Mouse (Mus musculus): ENCODE results near the gene Gm17509. TPM values are rescaled to one million over a fixed set of nuclear protein-coding genes. Genes with fewer than 3 reads are reported as not detected.
A peak's percentile ranks its signal among the peaks of the same experiment; 100 is the strongest.

Gene Gm17509
- total RNA-seq (2021) = under 1 TPM; 0.82 to 0.87 TPM

DNA sequence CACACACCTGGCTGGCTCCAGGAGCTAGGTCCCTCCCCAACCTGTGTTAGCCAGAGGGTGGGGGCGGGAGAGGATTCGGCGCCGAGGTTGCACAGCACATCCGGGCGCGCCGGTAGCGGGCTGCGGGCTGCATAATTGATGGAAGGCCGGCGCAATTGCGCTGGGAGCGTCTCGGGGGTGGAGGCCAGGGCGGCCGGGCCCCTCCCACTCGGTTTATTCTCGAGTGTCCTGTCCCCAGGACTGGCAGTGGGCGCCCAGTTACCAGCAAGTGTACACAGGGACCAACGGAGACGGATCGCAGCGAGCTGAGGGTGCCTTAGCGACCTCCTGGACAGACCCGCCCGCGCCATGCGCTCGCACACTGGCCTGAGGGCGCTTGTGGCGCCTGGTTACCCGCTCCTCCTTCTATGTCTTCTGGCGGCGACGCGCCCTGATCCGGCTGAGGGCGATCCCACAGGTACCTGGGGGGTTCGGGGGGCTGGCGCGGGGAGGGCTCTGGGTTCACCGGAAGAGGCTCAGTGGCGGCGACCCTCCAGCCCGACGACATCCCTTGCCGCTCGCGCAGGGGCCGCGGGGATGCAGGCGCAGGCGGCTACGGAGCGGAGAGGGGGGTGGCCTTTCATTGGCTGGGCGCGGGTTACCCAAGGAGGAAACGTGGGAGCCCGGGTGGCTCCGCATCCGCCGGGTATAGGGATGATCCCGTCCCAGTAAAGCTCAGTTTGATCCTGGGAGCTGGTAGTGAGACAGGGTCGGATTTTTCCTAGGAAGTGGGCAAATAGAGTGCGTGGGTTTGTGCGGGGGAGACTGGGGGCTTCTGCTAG is at the start of gene Gm17509:
TSS of gene Gm17509 (minus strand) at position 575 of the 821 bp plus-strand sequence.
- intact Hi-C loops (cut with DNase I) = no loop called here
- peak; percentile 72 for DNase-seq

DNA sequence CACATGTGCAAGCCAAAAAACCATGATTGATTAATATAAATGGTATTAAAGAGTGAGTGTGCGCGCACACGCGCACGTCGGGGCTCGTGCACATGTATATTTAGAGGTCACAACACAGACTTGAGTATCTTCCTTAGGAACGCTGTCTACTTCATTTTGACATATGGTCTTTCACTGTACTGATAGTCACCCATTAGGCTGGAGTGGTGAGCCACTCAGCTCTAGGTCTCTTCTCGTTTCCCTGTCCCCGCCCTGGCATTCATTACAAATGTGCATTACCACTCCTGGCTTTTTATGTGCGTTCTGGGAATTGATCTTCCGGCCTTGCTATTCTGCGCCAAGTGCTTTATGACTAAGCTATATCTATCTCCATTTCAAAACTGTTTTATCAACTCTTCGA is 47.1 kb upstream of the Gm17509 start:
- intact Hi-C loops (cut with DNase I) = no loop called here

DNA sequence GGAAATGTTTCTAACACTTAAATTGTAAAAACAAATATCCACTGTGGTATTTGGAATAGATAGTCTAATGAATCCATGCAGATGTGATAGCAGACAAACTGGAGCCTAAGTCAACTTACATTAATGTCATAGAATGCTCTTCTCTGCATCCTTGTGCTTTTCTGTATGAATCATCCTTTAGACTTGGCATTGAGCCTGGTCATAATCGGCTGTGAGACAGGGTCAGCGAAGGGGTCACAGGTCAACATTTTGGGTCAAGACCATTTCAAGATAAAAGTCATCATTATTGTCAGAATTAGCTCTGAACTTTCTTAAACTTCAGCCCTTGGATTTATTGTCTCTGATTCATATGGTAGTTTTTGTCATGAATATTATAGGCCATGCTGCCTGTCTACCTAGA is 45.3 kb upstream of the Gm17509 start:
- intact Hi-C loops (cut with DNase I) = no loop called here
- DNase-seq = no peak

More for the DNA sequence above, 47.1 kb upstream of the Gm17509 start:
- no peak for DNase-seq

DNA sequence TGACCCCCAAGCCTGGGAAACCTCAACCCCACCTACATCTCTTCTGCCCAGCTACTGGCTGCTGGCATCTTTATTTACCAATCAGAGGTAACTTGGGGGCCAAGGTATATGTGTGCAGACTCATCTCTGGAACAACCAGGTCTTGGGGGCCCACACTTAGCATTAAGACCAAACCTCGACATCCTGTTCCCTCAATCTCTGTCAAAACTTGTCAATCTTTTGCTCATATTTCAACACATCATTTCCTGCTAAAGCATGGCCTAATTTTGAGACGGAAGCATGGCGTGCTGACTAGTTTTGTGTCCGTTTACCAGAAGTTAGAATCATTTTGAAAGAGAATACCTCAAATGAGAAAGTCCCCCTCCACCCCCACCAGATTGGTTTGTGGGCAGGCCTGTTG is 39.8 kb upstream of the Gm17509 start:
- intact Hi-C loops (cut with DNase I) = no loop called here
- no peak for DNase-seq

DNA sequence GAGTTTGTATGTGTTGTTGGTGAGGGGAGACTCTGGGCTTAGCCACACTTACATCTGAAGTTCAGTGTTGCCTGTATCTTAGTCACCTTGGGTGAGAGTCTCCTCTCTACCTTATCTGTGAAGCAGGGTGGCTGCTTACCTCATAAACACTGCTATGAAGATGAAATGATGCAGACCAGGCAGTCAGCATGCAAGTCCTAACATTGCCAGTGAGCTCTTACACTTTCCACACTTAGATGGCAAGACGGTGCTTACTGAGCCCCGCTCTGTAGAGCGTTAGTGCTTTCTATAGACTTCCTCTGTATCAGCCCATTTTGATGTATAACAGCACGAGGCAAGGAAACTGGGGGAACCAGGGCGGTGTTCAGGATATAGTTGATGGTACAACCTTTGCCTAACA is 21.7 kb upstream of the Gm17509 start:
- no peak for DNase-seq
- intact Hi-C loops (cut with DNase I) = no loop called here

DNA sequence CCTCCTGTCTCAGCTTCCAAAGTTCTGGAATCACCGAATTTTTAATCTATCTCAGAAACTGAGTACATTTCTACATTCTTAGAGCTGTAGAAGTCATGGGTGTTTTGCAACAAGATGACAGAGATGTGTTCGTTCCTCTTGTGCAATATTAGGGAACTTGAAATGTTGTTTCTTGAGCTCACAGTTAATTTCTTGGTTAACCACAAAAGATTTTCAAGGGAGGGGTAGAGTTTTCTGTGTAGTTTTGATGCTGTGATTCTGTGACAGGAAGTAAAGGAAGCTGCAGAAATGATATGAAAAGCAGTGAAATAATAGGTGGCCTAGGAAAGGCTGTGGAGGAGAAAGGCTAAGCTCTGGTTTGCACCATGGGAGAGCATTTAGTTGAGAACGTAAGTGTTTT is 21.2 kb upstream of the Gm17509 start:
- intact Hi-C loops (cut with DNase I) = no loop called here
- no peak for DNase-seq

DNA sequence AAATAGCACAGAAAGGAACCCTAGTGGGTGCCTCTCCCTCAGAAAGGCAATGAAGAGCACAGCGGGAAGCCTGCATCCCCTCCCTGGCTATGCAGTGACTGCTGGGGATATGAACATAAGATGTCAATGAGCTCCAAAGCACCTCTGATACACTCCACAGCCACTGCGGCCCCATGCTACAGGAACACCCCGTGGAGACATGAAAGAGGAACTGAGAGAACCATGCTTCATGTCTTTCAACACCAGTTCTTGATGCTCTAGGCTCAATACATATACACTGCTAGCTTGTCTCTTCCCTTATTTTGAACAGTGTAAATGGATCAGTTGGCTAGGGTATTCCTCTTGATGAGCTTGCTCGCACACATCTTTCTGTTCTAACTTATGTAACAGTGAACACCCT is 16.2 kb upstream of the Gm17509 start:
- intact Hi-C loops (cut with DNase I) = no loop called here
- DNase-seq = no peak

DNA sequence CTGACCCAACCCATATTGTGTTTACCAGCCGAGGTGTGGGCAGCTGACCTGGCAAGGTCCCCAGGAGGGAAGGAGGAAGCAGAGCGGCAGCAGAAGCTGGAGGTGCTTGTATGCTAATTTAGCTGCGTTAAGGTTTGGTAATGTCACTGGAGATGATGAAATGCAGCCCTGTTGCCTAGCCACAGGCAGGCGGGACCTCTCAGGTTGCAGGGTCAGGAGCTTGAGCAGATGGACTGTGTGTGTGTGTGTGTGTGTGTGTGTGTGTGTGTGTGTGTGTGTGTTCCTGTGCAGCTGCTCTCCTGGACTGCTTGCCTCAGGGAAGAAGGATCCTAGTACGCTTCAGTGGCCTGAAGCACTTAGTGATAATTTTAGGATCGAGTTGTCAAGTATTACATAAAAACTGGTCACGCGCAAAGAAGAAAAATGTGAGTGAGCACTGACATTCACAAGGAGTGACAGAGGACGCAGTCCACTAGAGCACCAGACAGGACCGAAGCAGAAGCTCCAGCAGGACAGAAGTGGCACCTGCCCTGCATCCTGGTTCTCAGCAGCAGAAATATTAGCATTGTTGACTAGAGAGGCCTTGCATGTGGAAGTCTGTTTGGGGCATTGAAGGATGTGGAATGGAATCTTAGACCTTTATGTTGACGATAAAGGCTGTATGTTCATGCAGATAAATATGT is 14.8 kb upstream of the Gm17509 start:
- peak; percentile 25 for DNase-seq
- intact Hi-C loops (cut with DNase I) = no loop called here

DNA sequence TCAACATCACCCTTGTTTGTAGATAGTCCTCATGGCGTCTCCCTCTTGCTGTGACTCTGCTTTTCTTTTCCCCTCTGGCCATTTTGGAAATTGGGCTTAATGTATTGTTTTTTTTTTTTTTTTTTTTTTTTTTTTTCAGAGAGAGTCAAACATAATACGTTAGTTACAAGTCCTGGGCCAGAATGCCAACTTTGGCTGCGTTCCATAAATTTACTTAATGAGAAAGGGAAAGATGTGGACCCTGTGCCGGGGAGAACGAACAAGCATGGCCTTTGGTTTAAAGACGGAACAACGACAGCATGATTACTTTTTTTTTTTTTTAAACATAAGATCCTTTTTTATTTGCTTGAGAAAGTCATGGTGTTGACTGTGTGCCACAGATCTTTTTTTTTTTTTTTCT is 13.6 kb upstream of the Gm17509 start:
- DNase-seq = no peak
- intact Hi-C loops (cut with DNase I) = no loop called here

DNA sequence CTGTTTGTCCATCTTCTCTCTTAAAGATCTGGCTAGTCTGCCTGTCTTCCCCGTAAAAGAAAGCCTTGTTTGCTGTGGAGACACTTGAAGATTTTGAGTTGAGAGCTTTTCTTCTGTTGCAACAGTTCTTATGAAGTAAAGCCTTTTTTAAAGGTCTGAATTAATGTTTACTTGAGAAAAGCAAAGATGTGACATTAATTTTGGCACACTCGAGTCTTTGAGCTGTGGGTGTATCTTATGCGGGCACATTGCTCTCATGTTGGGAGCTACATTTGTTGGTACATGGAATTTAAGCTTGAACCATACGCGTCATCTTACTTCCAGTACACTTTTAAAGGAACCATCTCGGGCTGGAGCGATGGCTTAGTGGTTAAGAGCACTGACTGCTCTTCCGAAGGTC is 12.9 kb upstream of the Gm17509 start:
- DNase-seq = no peak
- intact Hi-C loops (cut with DNase I) = no loop called here

DNA sequence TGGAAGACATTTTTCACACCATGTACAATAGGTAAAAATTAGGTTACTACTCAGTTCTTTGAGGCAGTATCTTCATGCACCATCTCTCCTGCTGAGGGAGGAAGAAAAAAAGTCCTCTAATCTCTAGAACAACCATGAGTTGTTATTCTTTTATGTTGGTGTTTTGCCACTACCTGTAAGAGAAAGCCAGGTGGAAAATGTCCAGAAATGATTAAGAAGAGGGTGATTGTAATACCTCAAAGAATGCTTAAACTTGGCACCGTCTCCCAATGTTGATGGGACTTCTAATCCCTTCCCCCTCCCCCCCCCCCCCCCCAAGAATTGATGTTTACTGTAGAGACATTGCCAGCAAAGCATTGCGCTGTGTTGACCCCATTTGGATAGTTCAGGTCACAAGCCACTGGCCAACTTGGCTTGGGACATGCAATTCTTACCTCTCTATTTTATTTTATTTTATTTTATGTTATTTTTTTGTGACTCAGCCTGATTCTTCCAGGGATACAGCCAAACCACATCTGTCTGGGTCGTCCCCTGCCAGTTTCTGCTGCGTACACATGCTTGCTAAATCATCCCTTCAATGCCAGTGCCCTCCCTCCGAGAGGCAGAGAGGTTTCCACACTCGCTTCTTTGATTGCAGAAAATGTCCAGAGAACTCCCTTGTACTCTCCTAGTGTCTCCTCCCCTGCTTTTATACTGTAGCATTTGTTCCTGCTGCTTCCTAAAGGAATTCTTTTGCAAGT is 9.7 kb upstream of the Gm17509 start:
- intact Hi-C loops (cut with DNase I) = no loop called here
- no peak for DNase-seq

DNA sequence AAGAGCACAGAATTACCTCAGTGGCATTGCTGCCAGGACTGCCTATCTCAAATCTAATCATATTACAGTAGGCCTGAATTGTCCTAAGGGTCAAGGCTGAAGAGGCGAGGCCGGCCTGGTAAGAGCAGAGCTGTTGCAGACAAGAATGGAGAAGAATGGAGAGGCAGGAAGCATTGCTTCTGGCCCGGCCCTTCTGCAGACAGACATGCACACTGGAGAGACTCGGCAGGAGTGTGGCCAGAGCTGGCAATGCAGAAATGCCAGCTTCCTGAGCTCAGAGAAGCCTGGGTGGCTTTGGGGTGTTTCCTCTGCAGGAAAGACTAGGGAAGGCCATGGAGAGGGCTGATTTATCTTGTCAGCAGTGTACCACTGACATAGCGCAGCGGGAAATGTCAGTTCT is 4.7 kb upstream of the Gm17509 start:
- intact Hi-C loops (cut with DNase I) = no loop called here
- DNase-seq = no peak

DNA sequence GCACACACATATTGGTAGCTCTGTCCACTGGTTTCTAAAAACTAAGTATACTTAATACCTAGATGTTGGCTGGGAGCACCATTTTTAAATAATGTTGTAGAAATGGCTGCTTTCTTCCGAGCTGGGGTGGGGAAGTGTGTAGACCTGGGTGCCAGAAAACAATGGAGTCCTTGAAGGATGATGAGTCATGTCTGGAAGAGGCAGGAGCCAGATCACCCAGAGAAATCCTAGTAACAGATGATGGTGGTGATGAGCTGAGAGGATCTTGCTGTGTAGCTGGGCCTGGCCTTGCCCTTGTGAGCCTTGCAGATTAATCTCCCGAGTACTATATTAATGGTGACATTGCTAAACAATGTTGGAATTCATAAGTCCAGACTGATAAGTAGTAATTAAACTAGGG is 4.0 kb upstream of the Gm17509 start:
- intact Hi-C loops (cut with DNase I) = no loop called here
- DNase-seq = no peak

DNA sequence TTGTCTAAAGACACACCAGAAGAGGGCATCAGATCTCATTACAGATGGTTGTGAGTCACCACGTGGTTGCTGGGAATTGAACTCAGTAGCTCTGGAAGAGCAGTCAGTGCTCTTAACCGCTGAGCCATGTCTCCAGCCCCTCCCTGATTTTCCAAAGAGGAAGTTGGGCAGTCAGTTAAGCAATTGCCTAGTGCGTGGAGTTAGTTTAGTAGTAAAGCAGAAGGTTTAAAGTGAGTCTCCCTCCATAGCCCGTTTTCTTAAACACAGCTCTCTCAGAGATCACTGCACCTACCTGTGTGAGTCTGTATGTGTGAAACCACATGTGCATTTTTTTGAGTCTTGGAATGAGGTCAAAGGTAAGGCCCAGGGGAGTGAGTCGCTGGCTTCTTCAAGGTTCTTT is 2.2 kb upstream of the Gm17509 start:
- DNase-seq = no peak
- intact Hi-C loops (cut with DNase I) = no loop called here

DNA sequence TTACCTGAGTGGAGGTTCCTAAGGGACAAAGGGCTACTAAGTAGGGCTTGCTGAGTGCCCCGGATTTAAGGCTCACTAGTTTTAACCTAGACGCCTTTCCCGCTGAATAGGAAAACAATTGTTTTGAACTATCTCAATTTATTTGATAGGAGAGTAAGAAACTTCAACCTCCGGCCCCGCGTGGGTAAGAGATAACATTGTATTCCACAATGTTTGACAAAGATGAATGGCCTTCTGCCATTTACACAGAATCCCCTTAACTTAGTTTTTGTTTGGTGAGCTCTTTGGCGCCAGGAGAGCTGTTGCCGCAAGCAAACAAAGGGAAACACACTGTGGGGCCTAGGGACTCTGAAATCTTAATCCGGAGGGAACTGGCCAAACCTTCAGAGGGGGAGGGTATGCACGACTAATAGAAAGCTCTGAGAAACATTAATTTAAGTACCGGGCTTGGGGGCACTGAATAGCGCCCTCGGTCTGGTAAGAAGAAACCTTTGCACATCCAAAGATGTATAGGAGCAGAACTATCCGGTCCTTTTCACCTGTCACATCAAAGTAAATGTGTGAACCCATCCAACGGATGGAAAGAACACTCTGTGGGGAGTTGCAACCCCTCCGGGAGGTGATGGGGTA is 889 bp downstream of the Gm17509 start:
- intact Hi-C loops (cut with DNase I) = no loop called here
- DNase-seq = no peak

DNA sequence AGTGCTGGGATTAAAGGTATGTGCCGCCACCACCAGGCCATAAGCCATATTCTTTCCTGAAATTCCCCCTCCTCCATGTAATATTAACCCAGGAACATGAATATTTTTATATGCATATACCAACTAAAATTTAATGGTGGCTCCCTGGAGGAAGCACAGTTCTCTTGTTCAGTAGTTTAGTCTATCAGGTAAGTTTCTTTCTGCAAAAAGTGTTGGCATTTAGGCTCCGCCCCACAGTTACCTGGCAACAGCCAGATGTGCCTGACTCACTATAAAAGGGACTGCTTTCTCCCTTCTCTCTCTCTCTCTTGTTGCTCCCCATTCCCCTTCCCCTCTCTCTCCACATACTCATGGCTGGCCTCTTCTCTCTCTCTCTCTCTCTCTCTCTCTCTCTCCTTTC is 2.8 kb downstream of the Gm17509 start:
- intact Hi-C loops (cut with DNase I) = no loop called here
- DNase-seq = no peak

DNA sequence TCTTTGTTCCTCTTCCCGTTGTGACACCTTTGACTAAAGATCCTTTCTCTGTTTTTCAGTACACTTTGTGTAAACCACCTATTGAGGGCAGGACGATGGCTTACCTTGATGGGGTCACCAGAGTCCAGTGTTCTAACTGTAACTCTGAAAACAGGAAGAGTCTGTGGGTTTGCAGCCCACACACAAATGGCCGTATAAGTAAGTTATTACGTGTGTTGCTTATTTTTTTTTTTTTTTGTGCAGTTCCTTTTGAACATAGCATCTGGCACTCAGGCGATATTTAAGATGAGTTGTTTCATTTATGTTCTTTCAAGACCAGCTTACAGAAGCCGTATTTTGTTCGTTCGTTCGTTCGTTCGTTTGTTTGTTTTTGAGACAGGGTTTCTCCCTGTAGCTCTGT is 3.3 kb downstream of the Gm17509 start:
- intact Hi-C loops (cut with DNase I) = no loop called here
- DNase-seq = no peak

DNA sequence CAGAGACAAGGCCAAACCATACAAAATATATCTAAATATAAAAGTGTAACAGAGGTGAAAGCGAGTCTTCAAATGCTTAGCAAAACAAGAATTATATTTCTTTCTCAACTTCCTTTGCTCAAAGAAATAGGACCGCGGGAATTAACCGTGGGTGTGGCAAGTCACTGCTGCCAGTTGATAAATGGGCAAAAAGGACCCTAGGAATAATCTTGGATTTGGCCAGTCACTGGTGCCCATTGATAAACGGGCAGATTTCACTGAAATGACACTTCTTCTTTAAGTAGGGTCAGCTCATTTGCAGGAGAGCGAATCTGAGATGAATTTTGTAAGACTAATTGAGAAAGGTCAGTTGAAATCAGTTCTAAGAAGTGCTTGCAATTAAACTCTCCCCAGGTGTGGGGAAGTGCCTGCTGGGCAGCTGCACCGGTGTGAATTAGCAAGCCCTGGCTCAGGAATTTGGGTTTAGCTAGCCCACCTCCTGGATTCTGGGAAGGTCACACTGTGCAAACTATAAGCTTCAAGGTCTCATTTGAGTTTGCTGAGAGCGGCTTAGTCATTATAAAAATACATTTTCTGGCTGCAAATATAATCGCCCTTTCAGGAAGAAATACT is 4.0 kb downstream of the Gm17509 start:
- intact Hi-C loops (cut with DNase I) = no loop called here
- no peak for DNase-seq

DNA sequence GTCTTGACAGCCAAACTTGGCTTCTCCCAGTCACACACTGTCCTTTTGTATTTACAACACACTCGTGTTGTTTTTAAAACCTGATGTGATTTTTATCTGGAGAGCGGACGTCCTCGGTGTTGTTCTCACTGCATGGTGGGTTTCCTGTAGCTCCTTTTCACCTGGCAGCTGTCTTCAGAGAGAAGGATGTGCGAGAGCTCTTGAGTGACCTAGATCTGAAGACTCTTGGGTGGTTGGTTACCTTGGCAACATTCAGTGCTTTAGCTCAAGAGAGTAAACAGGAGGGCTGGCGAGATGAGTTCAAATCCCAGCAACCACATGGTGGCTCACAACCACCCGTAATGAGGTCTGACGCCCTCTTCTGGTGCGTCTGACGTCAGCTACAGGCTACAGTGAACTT is 4.7 kb downstream of the Gm17509 start:
- DNase-seq = no peak
- intact Hi-C loops (cut with DNase I) = no loop called here

DNA sequence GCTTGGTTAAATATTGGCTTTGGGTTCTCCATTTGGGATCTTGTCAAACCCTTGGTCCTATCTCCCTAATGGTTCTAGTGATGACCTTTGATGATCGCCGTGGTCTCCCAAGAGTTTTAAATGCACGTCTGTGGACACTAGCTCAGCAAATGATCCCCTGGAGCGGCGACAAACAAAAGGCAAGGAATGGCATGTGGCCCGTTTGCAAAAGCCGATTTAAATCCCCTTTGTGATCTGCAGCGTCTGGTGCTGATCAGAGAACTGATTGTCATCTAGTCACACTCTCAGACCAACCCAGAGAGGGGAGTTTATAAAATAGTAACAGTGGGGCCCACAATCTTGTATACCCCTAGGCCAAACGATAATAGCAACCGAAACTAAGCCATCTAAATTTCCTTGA is 5.4 kb downstream of the Gm17509 start:
- intact Hi-C loops (cut with DNase I) = no loop called here

DNA sequence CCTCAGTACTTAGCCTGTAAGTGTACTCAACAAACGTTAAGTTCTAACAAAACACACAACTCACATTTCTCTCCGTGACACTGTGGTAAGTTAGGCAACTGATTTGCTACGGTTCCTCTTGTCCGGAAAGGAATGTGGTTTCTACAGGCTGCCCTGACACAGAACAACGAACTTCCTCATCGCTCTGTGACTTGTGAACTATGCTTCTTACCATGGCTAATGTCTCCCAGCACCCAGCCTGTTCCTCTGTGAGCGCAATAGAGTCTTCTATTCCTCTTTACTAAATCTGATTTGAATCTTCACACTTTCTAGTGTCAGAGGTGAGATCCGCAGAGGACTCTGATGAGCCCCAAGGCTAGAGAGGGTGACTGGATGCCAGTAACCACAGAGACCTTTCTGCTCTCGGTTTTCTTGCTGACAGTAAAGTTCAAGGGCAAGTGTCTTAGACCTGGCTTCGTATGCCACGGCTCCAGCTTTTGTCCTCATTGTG is 9.4 kb downstream of the Gm17509 start:
- no peak for DNase-seq
- intact Hi-C loops (cut with DNase I) = no loop called here

More for the DNA sequence above, 5.4 kb downstream of the Gm17509 start:
- DNase-seq = no peak
